ENCODE assay signal across 21 mouse cellular contexts in genomic region chr11:12467836-12468235, GRCm38 (mm10). TPM values are rescaled to one million over a fixed set of nuclear protein-coding genes. Genes with fewer than 3 reads are reported as not detected.
"Had no signal": no experiment of that assay in that cellular context is flagged by ENCODE, and none has a peak within 500 bp of the region (broad histone marks: within the 10 kb centered on the region; RNA-seq: fewer than 3 reads in every experiment).

No protein-coding gene starts in this region.

- H3K4me3 ChIP-seq: midbrain, embryonic 10.5 days; midbrain, embryonic 12.5 days; myocyte; neural tube, embryonic 13.5 days; neural tube, embryonic 15.5 days had no signal

- H3K9me3 ChIP-seq: midbrain, embryonic 10.5 days; midbrain, embryonic 12.5 days; neural tube, embryonic 13.5 days; neural tube, embryonic 15.5 days had no signal

- ATAC-seq: midbrain, embryonic 16.5 days had no signal

- H3K9ac ChIP-seq: lung, embryonic 14.5 days; midbrain, embryonic 12.5 days; neural tube, embryonic 13.5 days; neural tube, embryonic 15.5 days had no signal

- H3K36me3 ChIP-seq: midbrain, embryonic 10.5 days; midbrain, embryonic 12.5 days; neural tube, embryonic 13.5 days; neural tube, embryonic 15.5 days had no signal

- H3K4me2 ChIP-seq: lung, embryonic 14.5 days; midbrain, embryonic 12.5 days; neural tube, embryonic 13.5 days; neural tube, embryonic 15.5 days had no signal

- H3K27ac ChIP-seq: midbrain, embryonic 10.5 days; midbrain, embryonic 12.5 days; neural tube, embryonic 13.5 days; neural tube, embryonic 15.5 days had no signal

- DNase-seq: lung, adult 18-20 months; lung, embryonic 14.5 days; lung, postnatal 10 days; lung, postnatal 4 days; midbrain, embryonic 14.5 days; retina, postnatal 1 day; right cerebral cortex, adult 18-20 months; right cerebral cortex, postnatal 25 days; right cerebral cortex, postnatal 4 days; spleen, adult 18-20 months; thymus, adult 18-20 months; thymus, postnatal 14 days; thymus, postnatal 36 days had no signal

RNA-seq across cellular contexts. Expression of gene Cobl, which starts 3.1 kb away (rescaled TPM):
- total RNA-seq: megakaryocyte, adult 5-6 weeks; megakaryocyte-erythroid progenitor cell, adult 5-6 weeks had no signal
